Mouse (Mus musculus): Measurements from ENCODE around the gene Egln3. TPM values are rescaled to one million over a fixed set of nuclear protein-coding genes. Genes with fewer than 3 reads are reported as not detected.

Egln3 gene
- 4.7 and 5.5 TPM in 2 replicates for polyA plus RNA-seq (2016; fragmentation: Nextera tagmentation; extraction: Ambion mirVana)

DNA sequence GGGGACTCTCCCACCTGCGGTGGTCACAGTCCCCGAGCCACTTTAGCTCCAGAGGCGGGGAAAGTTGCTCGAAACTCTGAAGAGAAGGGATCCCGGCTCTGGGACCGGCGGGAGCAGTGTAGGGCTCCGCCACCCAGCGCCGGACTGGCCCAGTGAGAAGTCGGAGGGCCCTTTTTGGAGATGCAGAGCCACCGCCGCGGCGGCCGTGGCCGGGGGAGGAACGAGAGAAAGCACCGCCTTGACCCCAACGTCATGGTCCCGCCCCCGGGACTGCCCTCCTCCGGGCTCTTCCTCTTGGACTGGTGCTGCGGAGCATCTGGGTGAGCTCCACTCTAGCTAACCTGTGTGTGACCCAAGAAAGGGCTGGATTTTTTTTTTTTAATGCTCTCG lies at the start of gene Egln3:
Gene Egln3, minus strand, starts transcription at position 205 of the 390 bp plus-strand sequence.
- Histone ChIP-seq H3K36me3 (replicated peaks) (no peaks in the 10 kb centered on the region), H3K9me3 (no peaks in the 10 kb centered on the region), H3K27me3 (replicated peaks; ENCODE audit: low read depth, poor library complexity, severe bottlenecking) (peaks cover 35% of the 10 kb centered on the region), H3K4me1 (peaks cover 43% of the 10 kb centered on the region), H3K4me3 (peak within 1 kb of the TSS; percentile 76), H3K27ac (replicated peaks) (peak within 1 kb of the TSS; percentile 82)
- under 1% methylated on average over 25 of the region's 25 CpGs for WGBS
- peak; percentile 91 for DNase-seq (ENCODE audit: low spot score)

DNA sequence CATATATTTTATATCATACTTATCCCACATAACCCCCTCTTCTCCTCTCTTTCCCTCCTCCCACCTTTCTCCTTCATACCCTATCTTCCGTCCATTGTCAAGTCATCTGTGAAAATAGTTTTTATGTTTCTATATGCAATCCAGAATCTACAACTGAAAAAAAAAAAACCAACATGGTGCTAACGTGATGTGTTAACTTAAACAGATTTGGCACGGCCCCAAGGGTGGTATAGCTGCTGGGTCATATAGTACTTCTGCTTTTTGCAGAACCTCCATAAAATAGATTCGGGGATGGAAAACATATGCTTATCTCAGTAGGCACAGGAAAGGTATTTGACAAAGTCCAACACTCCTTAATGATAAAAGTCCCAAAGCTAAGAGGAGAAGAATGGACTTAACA lies 49.8 kb upstream of the Egln3 start:
- Histone ChIP-seq H3K4me1 (0 out of 2 replicates have a peak, but pooled peaks cover 4% of the 10 kb centered on the region), H3K27me3 (replicated peaks; ENCODE audit: low read depth, poor library complexity, severe bottlenecking) (no peaks in the 10 kb centered on the region), H3K36me3 (replicated peaks) (no peaks in the 10 kb centered on the region), H3K9me3 (no peaks in the 10 kb centered on the region), H3K27ac (replicated peaks) (no peak overlapping the region), H3K4me3 (no peak overlapping the region)
- no peak for DNase-seq (ENCODE audit: low spot score)
- 89% methylated on average over 4 of the region's 4 CpGs for WGBS

DNA sequence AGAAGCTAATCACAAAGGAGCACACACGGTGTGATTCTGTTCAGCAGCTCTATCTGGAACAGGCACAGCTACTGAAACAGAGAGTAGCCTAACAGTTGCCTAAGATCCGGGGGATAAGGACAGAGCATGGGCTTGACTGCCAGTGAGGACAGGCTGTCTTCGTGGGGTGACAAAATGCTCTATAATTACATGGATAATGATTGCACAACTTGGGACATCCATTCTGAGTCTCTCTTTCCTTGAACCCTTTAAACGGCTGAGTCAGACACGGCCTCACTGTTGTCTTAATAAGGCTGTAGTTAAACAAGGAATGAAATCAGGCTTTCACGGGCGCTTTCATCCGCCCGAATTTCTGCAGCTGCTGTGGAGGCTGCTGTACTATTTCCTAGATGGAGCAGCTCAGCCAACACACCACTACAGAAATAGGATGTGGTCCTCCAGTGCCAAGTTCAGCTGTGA lies 48.3 kb upstream of the Egln3 start:
- no peaks in the 10 kb centered on the region for H3K27me3 ChIP-seq (replicated peaks; ENCODE audit: low read depth, poor library complexity, severe bottlenecking)
- DNase-seq (ENCODE audit: low spot score) = no peak
- H3K4me1 ChIP-seq = 0 out of 2 replicates have a peak, but pooled peaks cover 4% of the 10 kb centered on the region
- no peak overlapping the region for H3K4me3 ChIP-seq
- no peak overlapping the region for H3K27ac ChIP-seq (replicated peaks)
- H3K36me3 ChIP-seq (replicated peaks) = no peaks in the 10 kb centered on the region
- 79% methylated on average over 9 of the region's 9 CpGs for WGBS
- no peaks in the 10 kb centered on the region for H3K9me3 ChIP-seq

DNA sequence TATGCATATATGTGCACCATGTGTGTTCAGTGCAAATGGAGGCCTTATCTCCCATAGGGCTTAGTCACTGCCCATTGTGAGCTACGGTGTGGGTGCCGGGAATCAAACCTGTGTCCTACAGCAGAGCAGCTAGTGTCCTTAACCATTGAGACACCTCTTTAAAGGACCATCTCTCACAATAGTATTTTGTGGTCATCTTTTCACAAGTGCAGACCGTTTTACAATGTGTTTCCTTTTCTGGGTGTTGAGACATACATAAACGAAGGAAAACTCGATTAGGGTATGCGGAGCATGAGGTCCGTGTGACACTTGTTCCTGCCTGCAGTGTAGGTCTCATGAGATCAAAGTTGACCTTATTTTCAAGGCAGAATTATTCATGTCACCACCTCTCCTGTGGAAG lies 44.2 kb upstream of the Egln3 start:
- 90% methylated on average over 7 of the region's 7 CpGs for WGBS

DNA sequence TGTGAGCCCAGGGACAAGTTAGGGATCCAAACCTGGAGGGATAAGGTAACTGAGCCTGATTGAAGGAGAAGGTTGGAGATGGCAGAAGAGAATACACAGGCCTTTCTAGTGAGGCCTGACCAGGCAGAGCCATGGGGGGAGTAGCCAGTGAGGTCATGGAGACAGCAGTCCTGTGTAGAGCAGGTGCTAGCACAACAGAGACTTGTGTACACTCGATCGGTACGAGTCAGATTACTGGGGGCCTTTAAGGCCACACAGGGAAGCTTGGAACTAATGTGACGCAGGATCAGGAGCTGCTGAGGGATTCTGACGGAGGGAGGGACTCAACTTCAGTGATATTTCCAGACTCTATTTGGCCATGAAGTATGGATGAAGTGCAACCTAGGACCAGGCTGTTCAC lies 39.5 kb upstream of the Egln3 start:
- H3K36me3 ChIP-seq (replicated peaks) = no peaks in the 10 kb centered on the region
- no peaks in the 10 kb centered on the region for H3K4me1 ChIP-seq
- no peak overlapping the region for H3K4me3 ChIP-seq
- H3K9me3 ChIP-seq = no peaks in the 10 kb centered on the region
- no peak for DNase-seq (ENCODE audit: low spot score)
- WGBS = 83% methylated on average over 5 of the region's 5 CpGs
- H3K27me3 ChIP-seq (replicated peaks; ENCODE audit: low read depth, poor library complexity, severe bottlenecking) = no peaks in the 10 kb centered on the region
- no peak overlapping the region for H3K27ac ChIP-seq (replicated peaks)

More for the DNA sequence above, 44.2 kb upstream of the Egln3 start:
- H3K9me3 ChIP-seq = no peaks in the 10 kb centered on the region
- H3K36me3 ChIP-seq (replicated peaks) = no peaks in the 10 kb centered on the region
- no peak for DNase-seq (ENCODE audit: low spot score)
- H3K4me1 ChIP-seq = no peaks in the 10 kb centered on the region
- no peak overlapping the region for H3K27ac ChIP-seq (replicated peaks)
- H3K27me3 ChIP-seq (replicated peaks; ENCODE audit: low read depth, poor library complexity, severe bottlenecking) = no peaks in the 10 kb centered on the region
- no peak overlapping the region for H3K4me3 ChIP-seq

DNA sequence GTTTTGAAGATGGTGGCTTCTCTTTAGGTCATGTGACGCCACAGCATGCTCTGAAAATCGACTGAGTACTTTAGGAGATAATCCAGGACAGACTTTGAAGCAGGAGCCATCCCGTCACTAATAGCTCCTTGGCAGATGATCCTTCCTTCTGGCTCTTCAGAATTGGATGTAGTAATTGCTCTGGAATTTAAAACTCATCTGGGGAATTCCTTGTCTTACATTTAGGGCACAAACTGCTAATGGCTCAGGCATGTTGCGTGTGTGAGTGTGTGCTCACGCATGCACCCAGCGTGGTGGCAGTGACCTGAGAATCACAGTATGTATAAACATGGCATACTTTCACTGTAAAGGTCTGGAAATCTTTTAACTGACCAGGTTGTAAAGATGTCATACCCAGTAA lies 38.3 kb upstream of the Egln3 start:
- no peak overlapping the region for H3K4me3 ChIP-seq
- 83% methylated on average over 6 of the region's 6 CpGs for WGBS
- H3K4me1 ChIP-seq = no peaks in the 10 kb centered on the region
- H3K36me3 ChIP-seq (replicated peaks) = no peaks in the 10 kb centered on the region
- H3K27ac ChIP-seq (replicated peaks) = no peak overlapping the region
- no peaks in the 10 kb centered on the region for H3K27me3 ChIP-seq (replicated peaks; ENCODE audit: low read depth, poor library complexity, severe bottlenecking)
- H3K9me3 ChIP-seq = no peaks in the 10 kb centered on the region
- DNase-seq (ENCODE audit: low spot score) = no peak

DNA sequence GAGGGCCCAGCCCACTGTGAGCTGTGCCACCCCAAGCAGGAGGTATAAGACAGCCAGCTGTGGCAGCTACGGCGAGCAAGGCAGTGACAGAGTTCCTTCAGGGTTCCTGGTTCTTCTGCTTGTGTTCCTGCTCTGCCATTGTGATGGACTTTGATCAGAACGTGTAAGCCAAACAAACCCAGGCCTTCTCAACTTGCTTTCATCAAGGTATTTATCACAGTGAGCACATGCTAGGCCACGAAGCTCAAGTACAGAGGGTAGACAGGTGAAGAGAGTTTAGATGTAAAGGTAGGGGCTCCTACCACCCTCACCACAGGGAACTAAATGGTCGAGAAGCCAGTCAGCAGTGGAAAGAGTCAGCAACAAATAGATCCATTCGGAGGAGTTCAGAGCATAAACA lies 30.1 kb upstream of the Egln3 start:
- 0 out of 2 replicates have a peak overlapping the region, but pooled peaks have one; percentile 25 for H3K27ac ChIP-seq (replicated peaks)
- H3K36me3 ChIP-seq (replicated peaks) = no peaks in the 10 kb centered on the region

DNA sequence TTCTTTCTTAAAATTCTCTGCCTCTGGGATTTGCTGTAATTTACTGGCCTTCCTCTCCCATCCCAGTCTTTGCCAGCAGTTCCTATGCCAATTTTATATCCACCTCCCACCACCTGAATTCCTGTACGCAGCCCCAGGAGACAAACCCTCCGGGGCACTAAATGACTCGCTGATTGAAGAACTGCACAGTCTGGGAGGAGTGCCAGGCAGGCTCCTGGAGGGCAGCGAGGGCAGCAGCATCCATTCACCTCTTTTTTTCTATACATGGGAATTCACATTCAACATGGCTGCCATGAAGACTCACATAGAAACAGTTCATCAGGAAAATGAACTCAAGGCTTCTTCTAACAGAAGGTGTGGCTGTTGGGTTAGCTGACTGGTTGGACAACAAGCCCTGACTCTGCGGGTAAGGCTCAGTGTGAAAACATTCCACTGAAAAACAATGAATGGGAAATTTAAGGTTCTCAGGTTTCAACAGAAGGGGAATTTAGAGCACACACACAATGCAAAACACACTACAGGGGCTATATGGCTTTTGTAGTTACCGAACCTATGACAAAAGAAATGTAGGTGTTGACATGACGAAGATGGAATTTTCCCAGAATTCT lies 29.4 kb upstream of the Egln3 start:
- WGBS = 61% methylated on average over 7 of the region's 7 CpGs
- Histone ChIP-seq H3K27ac (replicated peaks) (peak overlapping the region; percentile 66; the same call in 1 of the 2 replicates), H3K4me1 (peaks cover 15% of the 10 kb centered on the region), H3K9me3 (peaks cover 10% of the 10 kb centered on the region; the same call in 1 of the 2 replicates), H3K4me3 (no peak overlapping the region), H3K36me3 (replicated peaks) (no peaks in the 10 kb centered on the region), H3K27me3 (replicated peaks; ENCODE audit: low read depth, poor library complexity, severe bottlenecking) (no peaks in the 10 kb centered on the region)
- peak; percentile 19 for DNase-seq (ENCODE audit: low spot score)

More for the DNA sequence above, 30.1 kb upstream of the Egln3 start:
- no peaks in the 10 kb centered on the region for H3K27me3 ChIP-seq (replicated peaks; ENCODE audit: low read depth, poor library complexity, severe bottlenecking)
- peaks cover 12% of the 10 kb centered on the region for H3K4me1 ChIP-seq
- DNase-seq (ENCODE audit: low spot score) = no peak
- WGBS = 83% methylated on average over 6 of the region's 6 CpGs
- no peak overlapping the region for H3K4me3 ChIP-seq
- peaks cover 10% of the 10 kb centered on the region; the same call in 1 of the 2 replicates for H3K9me3 ChIP-seq

DNA sequence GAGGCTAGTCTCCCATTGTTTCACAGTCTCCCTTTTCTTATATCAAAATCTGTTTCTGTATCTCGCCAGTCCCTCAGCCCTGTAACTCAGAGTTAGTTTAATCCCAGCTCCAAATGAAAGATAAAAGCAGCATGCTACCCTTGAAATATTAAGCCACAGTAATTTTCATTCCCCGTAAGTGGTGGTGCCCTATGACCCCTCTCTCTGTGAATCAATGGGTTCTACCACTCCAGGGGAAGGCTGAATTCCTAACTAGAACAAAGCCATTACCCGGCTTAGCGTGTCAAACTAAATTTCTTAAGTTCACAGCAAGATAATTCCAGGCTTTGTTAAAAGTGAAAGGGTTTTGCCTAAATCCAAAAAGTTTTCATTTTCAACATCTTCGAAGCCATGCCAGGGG lies 28.8 kb upstream of the Egln3 start:
- Histone ChIP-seq H3K27me3 (replicated peaks; ENCODE audit: low read depth, poor library complexity, severe bottlenecking) (no peaks in the 10 kb centered on the region), H3K4me1 (peaks cover 15% of the 10 kb centered on the region), H3K9me3 (peaks cover 10% of the 10 kb centered on the region; the same call in 1 of the 2 replicates), H3K4me3 (no peak overlapping the region), H3K36me3 (replicated peaks) (no peaks in the 10 kb centered on the region), H3K27ac (replicated peaks) (peak overlapping the region; percentile 66; the same call in 1 of the 2 replicates)
- WGBS = 34% methylated on average over 5 of the region's 5 CpGs
- no peak for DNase-seq (ENCODE audit: low spot score)

DNA sequence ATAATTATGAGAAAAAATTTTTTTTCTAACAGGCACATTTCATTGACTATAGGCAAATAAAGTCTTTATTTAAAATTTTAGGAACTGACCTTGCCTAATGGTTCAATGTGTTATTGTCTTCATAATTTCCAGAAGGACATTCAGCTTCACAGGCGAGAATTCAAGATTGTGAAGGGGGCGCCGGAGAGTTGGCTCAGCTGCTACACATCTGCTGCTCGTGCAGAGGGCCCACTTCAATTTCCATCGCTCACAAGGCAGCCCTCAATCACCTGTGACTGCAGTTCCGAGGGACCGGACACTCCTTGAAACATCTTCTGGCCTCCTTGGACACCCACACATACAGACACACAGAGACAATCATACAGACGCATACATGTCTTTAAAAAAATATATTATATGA lies 23.9 kb upstream of the Egln3 start:
- H3K27me3 ChIP-seq (replicated peaks; ENCODE audit: low read depth, poor library complexity, severe bottlenecking) = no peaks in the 10 kb centered on the region
- H3K36me3 ChIP-seq (replicated peaks) = no peaks in the 10 kb centered on the region
- H3K9me3 ChIP-seq = no peaks in the 10 kb centered on the region
- H3K4me1 ChIP-seq = peaks cover 17% of the 10 kb centered on the region
- H3K4me3 ChIP-seq = no peak overlapping the region
- WGBS = 80% methylated on average over 8 of the region's 8 CpGs
- no peak overlapping the region for H3K27ac ChIP-seq (replicated peaks)
- DNase-seq (ENCODE audit: low spot score) = no peak

DNA sequence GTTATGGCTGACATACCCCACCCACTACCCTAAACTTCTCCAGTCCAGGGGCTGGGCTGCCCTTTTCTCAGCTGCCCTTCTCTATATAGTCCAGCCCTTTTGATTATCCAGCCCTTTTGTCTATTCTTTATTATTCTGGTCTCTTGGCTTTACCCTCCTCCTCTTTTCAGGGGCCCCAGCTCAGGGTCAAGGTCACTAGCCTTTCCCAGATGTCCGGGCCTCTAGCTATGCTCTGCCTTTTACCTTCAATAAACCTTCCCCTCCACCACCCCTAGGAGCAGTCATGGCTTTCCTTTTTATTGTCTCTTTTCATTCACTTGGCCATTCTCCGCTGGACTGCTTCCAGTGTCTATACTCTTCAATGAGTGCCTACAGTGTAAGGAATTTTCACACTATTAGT lies 22.7 kb upstream of the Egln3 start:
- Histone ChIP-seq H3K36me3 (replicated peaks) (no peaks in the 10 kb centered on the region), H3K27ac (replicated peaks) (no peak overlapping the region), H3K27me3 (replicated peaks; ENCODE audit: low read depth, poor library complexity, severe bottlenecking) (no peaks in the 10 kb centered on the region), H3K9me3 (no peaks in the 10 kb centered on the region), H3K4me1 (peaks cover 13% of the 10 kb centered on the region), H3K4me3 (no peak overlapping the region)
- DNase-seq (ENCODE audit: low spot score) = peak; percentile 16
- 53% methylated on average over 2 of the region's 2 CpGs for WGBS

DNA sequence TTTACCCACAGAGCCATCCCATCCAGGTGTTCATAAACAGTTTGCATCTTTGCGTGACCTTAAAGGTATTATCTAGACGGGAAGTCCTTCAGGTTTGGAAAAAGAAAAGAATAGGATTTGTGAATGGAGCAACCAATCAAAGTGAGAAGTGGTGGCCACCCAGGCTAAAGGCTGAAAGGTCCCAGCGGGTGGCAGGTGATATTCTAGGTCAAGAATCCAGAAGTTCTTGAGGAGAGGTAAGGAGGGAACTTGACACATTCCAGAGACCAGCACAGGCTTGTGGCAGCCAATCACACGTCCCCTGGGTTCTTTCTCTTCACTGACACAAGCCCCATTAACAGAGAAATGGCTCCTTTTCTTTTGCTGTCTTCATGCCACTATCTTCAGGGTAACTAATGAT lies 21.9 kb upstream of the Egln3 start:
- Histone ChIP-seq H3K27ac (replicated peaks) (no peak overlapping the region), H3K9me3 (no peaks in the 10 kb centered on the region), H3K4me3 (no peak overlapping the region), H3K36me3 (replicated peaks) (no peaks in the 10 kb centered on the region), H3K27me3 (replicated peaks; ENCODE audit: low read depth, poor library complexity, severe bottlenecking) (no peaks in the 10 kb centered on the region), H3K4me1 (peaks cover 13% of the 10 kb centered on the region)
- WGBS = 70% methylated on average over 4 of the region's 4 CpGs
- DNase-seq (ENCODE audit: low spot score) = no peak

DNA sequence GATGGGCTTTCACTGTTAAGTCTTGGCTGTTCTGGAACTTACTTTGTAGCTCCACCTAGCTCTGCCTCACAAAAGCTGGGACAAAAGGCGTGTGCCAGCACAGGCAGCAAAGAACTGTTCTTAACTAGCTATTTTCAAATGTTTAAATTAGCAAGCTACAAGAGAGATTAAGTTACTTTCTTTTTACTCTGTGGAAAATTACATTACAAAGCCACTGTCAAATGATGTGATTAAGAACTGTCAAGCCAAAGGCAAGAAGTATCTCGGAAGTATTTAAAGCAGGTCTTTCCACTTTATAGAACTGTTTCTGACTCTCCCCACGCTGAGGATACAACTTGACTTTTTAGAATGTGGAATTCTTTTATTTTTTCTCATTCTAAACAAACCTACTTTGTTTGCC lies 21.4 kb upstream of the Egln3 start:
- Histone ChIP-seq H3K9me3 (no peaks in the 10 kb centered on the region), H3K36me3 (replicated peaks) (no peaks in the 10 kb centered on the region), H3K4me3 (no peak overlapping the region), H3K27me3 (replicated peaks; ENCODE audit: low read depth, poor library complexity, severe bottlenecking) (no peaks in the 10 kb centered on the region), H3K4me1 (peaks cover 13% of the 10 kb centered on the region), H3K27ac (replicated peaks) (no peak overlapping the region)
- no peak for DNase-seq (ENCODE audit: low spot score)
- 65% methylated on average over 3 of the region's 3 CpGs for WGBS

All from embryonic facial prominence, embryonic 10.5 days (tissue).